Mouse (Mus musculus) erythroid progenitor cell, adult 5-6 weeks (primary cell): ENCODE measurements around the gene Stard9. TPM values are rescaled to one million over a fixed set of nuclear protein-coding genes. Genes with fewer than 3 reads are reported as not detected.

Experiments used
- ATAC-seq: replicated peaks from 2 replicates; pipeline ENCODE4 v1.8.0; 2016; ENCODE audit warnings: moderate number of reproducible peaks, mild to moderate bottlenecking, moderate TSS enrichment, inconsistent platforms; ENCODE audit not compliant: poor library complexity, low FRiP score, severe bottlenecking
- total RNA-seq, 2 experiments: library from RNA; stranded (forward) in 1 of 2; stranded (reverse) in 1 of 2; fragments of 150-400 nt in 1 of 2; fragments of 186-747, 209-891 nt in 1 of 2; gene quantifications; 2 replicates each; pipeline versions ENCODE4 v1.2.3 to v1.2.4; 2015 to 2017; ENCODE audit warnings: low replicate concordance in 2 of 2

The Stard9 gene
- total RNA-seq (2015; ENCODE audit: low replicate concordance) (3.2 and 3.8 TPM in 2 replicates), total RNA-seq (2017; ENCODE audit: low replicate concordance) (1.5 and 1.7 TPM in 2 replicates)

DNA sequence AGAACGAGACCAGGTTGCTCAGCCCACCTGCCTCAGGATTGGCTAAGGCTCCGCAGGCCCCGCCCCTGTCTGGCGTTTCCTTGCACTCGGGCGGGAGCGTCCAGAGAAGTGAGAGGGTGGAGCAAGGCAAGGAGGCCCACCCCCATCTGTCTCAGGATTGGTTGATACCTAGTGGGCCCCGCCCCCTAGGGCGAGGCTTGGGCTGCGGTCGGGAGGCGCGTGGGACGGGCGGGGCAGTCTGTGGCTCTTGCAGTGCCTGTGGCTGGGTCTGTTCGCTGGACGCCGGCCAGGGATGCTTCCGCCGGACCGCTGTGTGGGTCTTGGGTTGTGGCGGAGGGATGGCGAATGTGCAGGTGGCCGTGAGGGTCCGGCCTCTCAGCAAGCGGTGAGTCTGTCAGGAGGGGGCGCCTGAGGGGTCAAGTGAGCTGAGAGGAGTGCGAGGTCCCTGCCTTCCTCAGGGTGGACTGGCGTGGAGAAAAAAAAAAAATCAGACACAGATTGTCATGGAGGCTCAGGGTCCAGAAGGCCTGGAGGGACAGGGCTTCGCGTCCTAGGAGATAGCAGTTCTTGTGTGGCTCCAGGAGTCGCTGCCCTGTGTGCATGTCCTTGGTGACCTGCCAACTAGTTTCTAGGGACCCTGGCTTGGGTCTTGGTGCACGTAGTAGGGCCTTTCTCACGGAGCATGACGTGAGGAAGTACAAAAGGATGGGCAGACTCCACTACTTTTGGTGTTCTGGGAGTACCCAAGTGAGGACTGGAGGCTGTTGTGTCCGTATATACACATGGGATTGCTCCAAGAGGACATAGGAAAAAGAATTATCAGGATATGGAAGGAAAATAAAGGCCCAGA is at the start of gene Stard9:
TSS of gene Stard9 (plus strand) at position 236 of the 850 bp plus-strand sequence.
- peak; percentile 99 for ATAC-seq

DNA sequence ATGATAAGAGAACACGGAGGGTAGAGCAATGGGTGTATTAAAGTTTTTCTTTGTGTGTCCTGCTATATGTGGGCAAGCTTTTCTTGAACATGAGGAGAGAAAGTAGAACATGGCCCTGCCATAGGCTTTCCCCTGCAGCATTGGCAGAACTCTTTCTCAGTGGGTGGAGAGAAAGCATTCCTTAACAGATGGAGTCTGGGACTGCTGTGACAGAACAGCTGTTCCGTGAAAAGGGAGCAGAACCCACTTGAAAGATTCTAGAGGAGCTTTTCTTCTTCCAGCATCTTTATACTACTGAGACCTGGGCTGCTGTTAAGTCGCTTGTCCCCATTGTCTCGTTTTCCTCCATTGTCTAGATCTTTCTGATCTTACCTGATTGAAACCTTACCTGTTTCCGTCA is 39.2 kb upstream of the Stard9 start:
- ATAC-seq: no peak

DNA sequence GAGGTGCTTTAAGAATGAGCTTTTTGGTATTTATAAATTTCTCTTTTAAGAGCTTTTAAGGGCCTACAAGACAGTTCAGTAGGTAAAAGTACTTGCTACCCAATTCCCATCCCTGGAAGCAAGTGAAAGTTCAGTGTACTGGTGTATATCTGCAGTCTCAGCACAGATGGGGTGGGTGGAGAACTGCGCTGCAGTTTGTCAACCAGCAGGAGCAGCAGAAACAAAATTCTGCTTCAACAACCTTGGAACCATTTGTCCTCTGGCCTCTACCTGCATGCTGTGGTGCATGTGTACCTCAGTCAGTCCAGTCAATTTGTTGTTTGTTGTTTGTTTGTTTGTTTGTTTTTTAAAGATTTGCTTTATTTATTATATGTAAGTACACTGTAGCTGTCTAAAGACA is 36.7 kb upstream of the Stard9 start:
- no peak for ATAC-seq

DNA sequence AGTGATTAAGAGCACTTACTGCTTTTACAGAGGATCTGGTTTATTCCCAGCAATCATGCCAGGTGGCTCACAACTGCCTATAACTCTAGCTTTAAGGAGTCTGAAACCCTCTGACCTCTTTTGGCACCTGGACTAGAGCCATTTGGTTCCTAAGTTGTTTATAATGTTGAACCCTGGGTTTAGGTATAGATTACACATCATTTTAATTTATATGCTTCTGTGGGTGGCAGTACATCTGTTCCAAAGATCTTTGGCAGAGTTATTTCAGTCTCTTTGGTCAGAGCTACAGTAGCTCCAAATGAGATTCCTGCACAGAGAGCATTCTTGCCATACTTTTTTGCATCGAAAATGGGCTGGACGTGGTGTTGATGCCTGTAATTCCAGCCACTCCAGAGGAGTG is 31.2 kb upstream of the Stard9 start:
- ATAC-seq: no peak

DNA sequence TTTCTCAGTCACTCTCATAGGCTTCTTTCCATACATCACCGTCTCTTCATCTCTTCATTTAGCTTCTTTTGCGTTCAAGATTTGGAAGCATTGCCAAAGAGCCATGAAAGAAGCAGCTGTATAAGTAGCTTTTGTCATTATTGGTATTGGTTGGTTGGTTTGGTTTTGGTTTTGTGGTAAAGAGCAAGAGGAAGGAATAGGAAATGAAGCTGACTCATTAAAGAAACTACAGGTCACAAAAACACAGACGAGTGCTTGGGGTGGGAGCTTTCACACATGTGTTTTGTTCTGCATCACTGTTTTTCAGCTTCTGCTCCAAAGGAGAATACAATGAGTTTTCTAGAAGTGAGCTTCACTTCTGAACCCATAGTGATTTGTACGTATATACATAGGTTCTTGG is 29.4 kb upstream of the Stard9 start:
- ATAC-seq: no peak

DNA sequence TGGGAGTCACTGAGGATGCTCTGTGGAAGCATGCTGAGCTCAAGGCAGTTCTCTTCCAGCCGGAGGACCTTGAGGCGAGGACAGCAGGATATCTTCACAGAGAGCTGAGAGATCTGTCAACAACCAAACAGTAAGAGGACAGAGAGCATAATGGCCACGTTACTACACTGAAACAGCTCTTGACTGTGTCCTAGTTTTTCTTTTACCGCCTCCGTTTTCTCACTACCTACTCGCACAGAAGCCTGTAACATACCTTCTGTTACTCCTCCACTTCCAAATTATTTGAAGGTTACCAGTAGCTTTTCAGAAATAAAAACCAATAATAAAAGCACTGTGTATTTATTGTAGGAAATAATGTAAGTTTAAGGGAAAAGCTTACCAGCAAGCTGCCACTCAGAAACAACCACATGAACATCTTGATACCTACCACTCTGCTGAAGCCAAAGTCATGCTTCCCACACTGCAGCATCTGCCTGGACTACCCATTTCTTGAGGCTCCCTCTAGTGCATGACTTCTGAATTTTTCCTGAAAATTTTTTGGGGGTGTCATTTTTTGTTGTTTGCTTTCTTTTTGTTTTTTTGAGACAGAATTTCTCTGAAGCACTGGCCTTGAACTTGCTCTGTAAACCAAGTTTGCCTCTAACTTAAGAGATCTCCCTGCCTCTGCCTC is 22.8 kb upstream of the Stard9 start:
- no peak for ATAC-seq

DNA sequence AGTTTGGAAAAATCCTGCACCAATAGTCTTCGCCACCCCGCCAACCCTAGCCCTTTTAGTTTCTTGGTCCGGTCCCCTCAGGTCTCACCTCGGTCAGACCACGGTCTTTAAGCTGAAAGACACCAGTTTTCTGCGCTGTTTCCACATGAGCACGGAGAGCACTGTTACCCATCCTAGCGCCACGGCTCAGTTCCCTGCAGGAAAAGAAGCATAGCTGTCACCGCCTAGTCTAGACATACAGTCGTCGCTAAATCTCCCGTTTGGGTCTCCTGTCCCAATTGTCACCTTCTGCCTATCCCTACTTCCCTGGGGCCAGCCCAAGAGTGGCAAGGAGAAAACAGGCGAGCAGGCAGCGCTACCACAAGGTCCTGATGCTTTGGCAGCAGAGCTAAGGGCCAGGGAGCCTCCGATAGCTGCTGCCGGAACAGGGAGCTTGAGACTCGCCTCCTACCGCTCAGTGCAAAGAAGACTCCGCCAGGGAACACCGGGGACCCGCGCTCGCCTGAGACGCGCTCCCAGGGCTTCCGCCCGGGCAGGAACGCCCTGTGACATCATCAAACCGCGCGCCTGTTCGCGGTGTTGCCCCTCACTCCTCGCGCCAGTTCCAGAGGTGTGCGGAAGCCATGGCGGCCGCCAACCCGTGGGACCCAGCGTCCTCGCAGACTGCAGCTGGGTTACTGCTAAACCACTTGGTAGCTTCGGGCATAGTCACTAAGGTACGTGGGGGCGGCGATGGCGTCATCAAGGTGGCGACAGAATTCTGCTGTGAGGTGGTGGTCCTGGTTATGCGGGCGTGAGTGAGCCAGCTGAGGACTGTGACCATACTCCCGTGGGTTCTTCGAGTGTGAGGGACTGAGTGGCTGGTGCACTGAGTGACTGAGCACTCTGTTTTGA is 19.8 kb upstream of the Stard9 start, which contains the start of the genes Haus2 and Lrrc57:
TSS of gene Haus2 (plus strand) at position 554 of the 894 bp plus-strand sequence.
TSS of gene Lrrc57 (minus strand) at position 691 of the 894 bp plus-strand sequence.
- ATAC-seq: peak; percentile 92

DNA sequence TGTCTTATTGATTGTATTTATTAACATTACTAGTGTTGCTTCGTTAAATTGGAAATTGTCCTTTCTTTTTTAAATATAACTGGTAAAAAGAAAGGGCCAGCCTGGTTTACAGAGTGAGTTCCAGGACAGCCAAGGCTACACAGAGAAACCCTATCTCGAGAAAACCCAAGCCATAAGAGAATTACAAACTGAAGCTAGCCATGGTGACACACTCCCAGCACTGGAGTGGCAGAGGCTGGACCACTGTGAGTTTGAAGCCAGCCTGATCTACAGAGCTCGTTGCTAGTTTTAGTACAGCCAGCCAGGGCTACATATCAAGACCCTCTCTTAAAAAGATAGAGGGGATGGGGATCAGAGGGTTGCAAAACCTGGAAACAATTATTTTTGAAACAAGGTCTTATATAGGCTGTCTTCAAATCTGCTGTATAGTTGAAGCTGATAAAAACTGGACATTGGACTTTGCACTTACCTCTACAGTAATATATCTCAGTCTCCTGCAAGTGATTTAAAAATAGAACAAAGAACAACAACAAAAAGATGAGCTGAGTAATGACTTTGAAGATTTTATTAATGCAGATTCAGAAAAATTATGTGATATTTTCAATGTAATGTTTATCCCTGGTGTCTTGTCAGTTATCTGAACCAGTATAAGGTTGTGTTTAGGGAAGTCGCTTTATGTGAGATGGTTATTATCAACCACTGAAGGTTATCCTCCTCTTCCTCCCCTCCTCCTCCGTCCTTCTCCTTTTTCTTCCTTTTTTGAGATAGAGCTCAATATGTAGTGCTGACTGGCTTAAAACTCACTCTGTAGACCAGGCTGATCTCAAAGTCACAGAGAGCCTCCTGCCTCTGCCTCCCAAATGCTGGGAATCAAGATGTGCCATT is 12.4 kb upstream of the Stard9 start:
- ATAC-seq: no peak

DNA sequence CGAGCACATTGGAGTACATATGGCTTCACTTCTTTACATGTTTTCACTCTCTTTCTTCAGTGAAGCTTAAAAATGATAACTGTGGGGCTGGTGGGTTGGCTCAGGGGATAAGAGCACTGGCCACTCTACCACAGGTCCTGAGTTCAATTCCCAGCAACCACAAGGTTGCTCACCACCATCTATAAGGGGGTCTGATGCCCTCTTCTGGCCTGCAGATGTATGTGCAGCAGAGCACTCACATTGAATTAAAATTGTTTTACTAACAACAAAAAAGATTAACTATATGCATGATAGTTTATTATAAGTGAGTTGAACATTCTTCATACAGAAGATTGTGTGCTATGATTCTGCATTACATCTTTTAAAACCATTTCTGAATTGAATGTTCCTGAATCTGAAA is 9.4 kb upstream of the Stard9 start:
- no peak for ATAC-seq

DNA sequence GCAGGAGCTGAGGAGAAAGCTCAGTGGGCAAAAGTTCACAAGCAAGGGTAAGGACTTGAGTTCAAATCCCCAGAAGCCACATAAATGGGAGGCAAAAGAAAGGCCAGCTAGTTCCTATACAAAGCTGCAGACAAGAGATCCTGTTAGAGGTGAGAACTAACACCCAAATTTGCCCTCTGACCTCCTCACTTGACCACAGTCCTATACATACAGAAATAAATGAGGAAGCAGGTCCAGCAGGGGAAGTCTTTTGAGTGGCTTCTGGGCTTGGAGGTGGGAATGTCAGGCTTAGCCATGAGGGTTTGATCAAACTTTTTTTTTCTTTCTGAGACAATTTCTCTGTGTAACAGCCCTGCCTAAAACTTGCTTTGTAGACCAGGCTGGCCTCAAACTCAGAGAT is 6.0 kb upstream of the Stard9 start:
- no peak for ATAC-seq

DNA sequence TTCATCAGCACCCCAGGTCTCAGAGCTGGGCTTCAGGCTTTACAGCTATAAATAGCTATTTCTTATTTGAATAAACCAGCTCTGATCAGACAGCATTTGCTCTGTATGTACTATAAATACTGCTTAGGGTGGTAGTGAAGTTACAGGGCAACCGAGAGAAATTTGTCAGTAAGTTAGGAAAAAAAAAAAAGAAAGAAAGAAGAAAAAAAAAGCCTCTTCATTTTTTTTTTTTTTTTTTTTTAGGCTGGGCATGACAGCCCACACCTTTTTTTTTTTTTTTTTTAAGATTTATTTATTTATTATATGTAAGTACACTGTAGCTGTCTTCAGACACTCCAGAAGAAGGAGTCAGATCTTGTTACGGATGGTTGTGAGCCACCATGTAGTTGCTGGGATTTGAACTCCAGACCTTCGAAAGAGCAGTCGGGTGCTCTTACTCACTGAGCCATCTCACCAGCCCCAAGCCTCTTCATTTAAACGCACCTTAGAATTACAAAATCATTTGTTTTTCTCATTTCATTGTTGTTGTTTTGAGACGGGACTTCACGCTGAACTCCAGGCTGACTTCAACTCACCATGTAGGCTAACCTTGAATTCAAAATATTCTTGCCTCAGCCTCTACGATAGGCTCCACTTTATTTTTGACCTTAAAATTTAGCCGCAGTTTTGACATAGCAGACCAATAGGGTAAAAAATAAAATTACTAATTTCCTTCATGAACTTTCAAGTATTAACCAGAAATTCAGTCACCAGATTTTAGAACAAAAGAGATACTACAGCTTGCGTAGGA is 650 bp upstream of the Stard9 start:
- ATAC-seq: peak; percentile 21

DNA sequence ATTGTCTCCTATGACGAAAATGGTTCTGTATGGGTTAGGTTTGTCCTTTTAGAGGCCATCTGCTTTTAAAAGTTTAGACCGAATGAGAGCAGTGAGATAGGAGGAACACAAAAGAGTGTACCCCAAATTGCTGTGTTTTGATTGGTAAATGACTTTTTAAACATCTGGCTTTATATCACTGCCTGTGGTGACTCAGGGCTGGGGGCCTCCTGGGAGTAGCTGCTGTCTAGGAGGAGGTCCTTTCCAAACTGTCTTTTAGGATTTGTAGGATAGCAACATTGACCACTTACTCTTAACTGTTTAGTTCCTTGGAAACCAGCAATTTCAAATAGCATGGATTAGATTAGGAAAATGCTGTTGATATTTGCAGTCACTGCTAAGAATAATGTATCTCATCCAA is 1.3 kb downstream of the Stard9 start:
- ATAC-seq: no peak

DNA sequence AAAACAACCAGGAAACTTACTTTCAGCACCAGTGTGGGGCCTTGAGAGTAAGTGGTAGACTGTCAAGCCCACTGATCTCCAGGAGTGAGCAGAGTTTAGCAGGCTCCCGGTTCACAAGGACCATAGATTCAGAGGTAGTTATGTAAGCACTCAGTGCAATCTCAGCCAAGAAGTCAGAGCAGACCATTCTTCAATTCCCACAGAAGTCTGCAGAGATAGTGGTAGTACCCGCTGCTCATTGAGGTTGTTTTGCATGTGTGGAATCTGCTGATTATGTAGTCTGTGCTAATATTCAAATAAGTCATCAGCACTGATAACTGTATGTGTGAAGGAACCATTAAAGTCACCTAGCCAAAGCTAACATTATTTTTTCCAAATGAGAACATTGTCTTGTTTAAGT is 1.7 kb downstream of the Stard9 start:
- ATAC-seq: no peak

DNA sequence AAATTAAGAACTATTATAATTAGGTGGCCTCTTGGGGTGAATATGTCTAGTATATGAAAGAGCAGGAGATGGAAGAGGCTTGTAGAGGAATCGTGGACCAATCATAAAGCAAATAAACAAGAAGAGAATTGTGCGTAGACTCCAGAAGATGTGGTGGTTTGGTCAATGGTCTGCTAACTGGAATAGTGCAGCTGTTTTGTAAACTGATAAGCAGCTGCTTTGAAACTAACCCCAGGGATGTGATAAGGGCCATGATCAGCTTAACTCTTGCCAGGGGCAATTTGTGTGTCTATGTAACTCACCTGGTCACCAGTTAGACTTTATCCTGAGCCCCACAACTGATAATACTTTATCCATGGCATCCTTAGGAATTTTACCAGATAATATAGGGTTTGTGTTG is 2.6 kb downstream of the Stard9 start:
- 0 out of 2 replicates have a peak, but pooled peaks have one; percentile 22 for ATAC-seq

DNA sequence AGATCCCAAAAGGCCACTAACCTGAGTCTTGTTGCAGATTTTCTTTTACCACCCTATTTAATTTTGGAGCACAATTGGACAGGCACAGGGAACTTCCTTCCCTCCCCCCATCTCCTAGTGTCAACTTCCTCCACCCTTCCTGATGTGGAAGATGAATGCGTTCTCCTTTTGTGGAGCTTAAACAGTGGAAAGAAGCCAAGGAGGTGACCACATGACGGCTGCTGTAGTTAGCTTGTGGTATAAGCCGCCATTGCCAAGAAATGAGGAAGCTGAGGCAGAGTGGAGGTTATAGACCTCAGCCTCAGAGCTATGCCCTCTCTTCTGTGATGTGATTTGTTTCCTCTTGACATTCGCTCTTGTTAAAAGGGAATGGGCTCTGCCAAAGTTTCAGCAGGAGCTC is 3.0 kb downstream of the Stard9 start:
- ATAC-seq: no peak

DNA sequence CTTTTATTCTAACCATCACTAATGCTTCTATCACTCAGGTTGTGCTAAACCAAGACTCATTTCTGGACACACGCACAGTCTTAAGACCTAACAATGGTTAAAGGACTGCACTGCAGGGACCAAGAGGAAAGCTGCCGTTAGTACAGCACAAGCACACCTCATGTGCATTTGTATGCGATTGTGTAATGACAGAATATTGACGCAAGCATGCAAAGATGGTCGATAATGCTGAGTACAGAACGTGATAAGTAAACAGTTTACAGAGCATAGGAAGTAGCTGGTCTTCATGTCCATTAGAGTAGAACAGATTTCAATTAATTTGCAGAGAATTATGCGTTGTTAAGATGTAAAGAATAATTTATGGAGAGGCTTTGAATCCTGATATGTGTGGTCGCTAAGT is 11.9 kb downstream of the Stard9 start:
- no peak for ATAC-seq

DNA sequence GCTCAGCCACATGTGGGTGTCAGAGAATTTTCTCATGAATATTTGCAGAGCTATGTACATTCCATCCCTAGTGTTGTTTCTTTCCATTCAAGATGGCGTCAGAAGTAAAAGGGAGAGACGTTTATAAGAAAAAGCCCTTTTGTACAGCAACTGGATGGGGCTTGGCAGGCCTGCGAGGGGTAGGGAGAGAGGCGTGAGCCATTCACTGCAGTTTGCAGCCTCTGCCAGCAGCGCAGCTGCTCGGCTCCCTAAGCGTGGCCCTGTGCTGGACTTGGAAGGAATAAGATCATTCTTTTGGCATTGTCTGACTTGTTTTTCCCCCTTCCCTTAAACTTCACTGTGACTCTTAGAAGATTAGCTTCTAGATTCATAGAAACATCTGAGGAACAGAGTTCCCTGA is 14.9 kb downstream of the Stard9 start:
- no peak for ATAC-seq

DNA sequence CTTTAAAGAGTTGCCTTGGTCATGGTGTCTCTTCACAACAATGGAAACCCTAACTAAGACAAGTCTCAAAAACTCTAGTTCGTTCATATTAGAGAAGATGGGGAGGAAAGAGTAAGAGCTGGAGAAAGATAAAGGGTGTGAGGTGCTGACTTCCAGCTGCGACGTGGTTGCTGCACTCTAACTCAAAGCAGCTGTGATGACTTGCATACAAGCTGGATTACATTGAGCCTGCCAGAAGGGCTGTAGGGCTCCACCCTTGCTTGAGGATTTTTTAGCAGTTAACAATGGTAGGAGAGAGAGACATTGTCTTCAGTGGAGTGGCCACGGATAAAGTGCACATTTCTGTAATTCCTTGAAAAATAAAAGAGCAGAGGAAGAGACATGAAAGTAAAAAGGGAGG is 17.9 kb downstream of the Stard9 start:
- no peak for ATAC-seq
